Mouse (Mus musculus) cerebral cortex, adult 2 months (tissue): ENCODE data around the gene G3bp1.

Experiments
- WGBS: fragments of 180-500 bp; shearing (Covaris S2); methylation state at CpG from one replicate; pipeline ENCODE4 v1.1.7; 2018; 5-methylcytosine and 5-hydroxymethylcytosine counted together

G3bp1 gene

GRCm38 (mm10) chr11:55464707-55465106 lies 4.8 kb upstream of the G3bp1 start:
- WGBS: 88% methylated on average over 10 of the region's 10 CpGs

- 94% methylated on average over 3 of the region's 3 CpGs for WGBS
Observed at GRCm38 (mm10) chr11:55465177-55465576, 4.3 kb upstream of the G3bp1 start.

- WGBS: 70% methylated on average over 10 of the region's 10 CpGs
Observed at GRCm38 (mm10) chr11:55468012-55468411, 1.5 kb upstream of the G3bp1 start.

GRCm38 (mm10) chr11:55468611-55469047 lies 856 bp upstream of the G3bp1 start:
- WGBS: under 1% methylated on average over 17 of the region's 17 CpGs

GRCm38 (mm10) chr11:55469923-55470691 lies 622 bp downstream of the G3bp1 start:
- under 1% methylated on average over 46 of the region's 46 CpGs for WGBS

GRCm38 (mm10) chr11:55470761-55471160 lies 1.3 kb downstream of the G3bp1 start:
- 26% methylated on average over 8 of the region's 8 CpGs for WGBS

- WGBS: 89% methylated on average over 7 of the region's 7 CpGs
Observed at GRCm38 (mm10) chr11:55471467-55471866, 2.0 kb downstream of the G3bp1 start.

GRCm38 (mm10) chr11:55473219-55473618 lies 3.7 kb downstream of the G3bp1 start:
- WGBS: 58% methylated on average over 3 of the region's 3 CpGs

GRCm38 (mm10) chr11:55485443-55485842 lies 16.0 kb downstream of the G3bp1 start:
- 98% methylated on average over 7 of the region's 7 CpGs for WGBS

GRCm38 (mm10) chr11:55496158-55496557 lies 26.7 kb downstream of the G3bp1 start:
- 90% methylated on average over 6 of the region's 6 CpGs for WGBS

- WGBS: 60% methylated on average over 5 of the region's 5 CpGs
Observed at GRCm38 (mm10) chr11:55497885-55498284, 28.4 kb downstream of the G3bp1 start.

- 69% methylated on average over 8 of the region's 8 CpGs for WGBS
Observed at GRCm38 (mm10) chr11:55501955-55502531, 32.6 kb downstream of the G3bp1 start.

GRCm38 (mm10) chr11:55502886-55503285 lies 33.4 kb downstream of the G3bp1 start:
- 86% methylated on average over 5 of the region's 5 CpGs for WGBS

GRCm38 (mm10) chr11:55505485-55505884 lies 36.0 kb downstream of the G3bp1 start:
- 80% methylated on average over 3 of the region's 3 CpGs for WGBS

- 61% methylated on average over 5 of the region's 5 CpGs for WGBS
Observed at GRCm38 (mm10) chr11:55511374-55511773, 41.9 kb downstream of the G3bp1 start.

GRCm38 (mm10) chr11:55517666-55518065 lies 48.2 kb downstream of the G3bp1 start:
- 84% methylated on average over 5 of the region's 5 CpGs for WGBS

- 10% methylated on average over 9 of the region's 9 CpGs for WGBS
Observed at GRCm38 (mm10) chr11:55518806-55519674, 49.6 kb downstream of the G3bp1 start.

- 85% methylated on average over 7 of the region's 7 CpGs for WGBS
Observed at GRCm38 (mm10) chr11:55530741-55531140, 61.3 kb downstream of the G3bp1 start.

GRCm38 (mm10) chr11:55533378-55533777 lies 63.9 kb downstream of the G3bp1 start:
- WGBS: 39% methylated on average over 5 of the region's 5 CpGs

GRCm38 (mm10) chr11:55534766-55535165 lies 65.3 kb downstream of the G3bp1 start:
- WGBS: 39% methylated on average over 2 of the region's 2 CpGs

- 70% methylated on average over 7 of the region's 7 CpGs for WGBS
Observed at GRCm38 (mm10) chr11:55542128-55542527, 72.6 kb downstream of the G3bp1 start.

GRCm38 (mm10) chr11:55542671-55543070 lies 73.2 kb downstream of the G3bp1 start:
- WGBS: 71% methylated on average over 4 of the region's 4 CpGs
